Mouse (Mus musculus) frontal cortex, postnatal 25 days (tissue): ENCODE measurements around the gene Zdhhc16.

Source experiments
- DNase-seq, 2 experiments: peaks; one replicate each; pipeline ENCODE4 v3.0.0; 2022; ENCODE audit warnings: low spot score in 2 of 2

Gene Zdhhc16

DNA sequence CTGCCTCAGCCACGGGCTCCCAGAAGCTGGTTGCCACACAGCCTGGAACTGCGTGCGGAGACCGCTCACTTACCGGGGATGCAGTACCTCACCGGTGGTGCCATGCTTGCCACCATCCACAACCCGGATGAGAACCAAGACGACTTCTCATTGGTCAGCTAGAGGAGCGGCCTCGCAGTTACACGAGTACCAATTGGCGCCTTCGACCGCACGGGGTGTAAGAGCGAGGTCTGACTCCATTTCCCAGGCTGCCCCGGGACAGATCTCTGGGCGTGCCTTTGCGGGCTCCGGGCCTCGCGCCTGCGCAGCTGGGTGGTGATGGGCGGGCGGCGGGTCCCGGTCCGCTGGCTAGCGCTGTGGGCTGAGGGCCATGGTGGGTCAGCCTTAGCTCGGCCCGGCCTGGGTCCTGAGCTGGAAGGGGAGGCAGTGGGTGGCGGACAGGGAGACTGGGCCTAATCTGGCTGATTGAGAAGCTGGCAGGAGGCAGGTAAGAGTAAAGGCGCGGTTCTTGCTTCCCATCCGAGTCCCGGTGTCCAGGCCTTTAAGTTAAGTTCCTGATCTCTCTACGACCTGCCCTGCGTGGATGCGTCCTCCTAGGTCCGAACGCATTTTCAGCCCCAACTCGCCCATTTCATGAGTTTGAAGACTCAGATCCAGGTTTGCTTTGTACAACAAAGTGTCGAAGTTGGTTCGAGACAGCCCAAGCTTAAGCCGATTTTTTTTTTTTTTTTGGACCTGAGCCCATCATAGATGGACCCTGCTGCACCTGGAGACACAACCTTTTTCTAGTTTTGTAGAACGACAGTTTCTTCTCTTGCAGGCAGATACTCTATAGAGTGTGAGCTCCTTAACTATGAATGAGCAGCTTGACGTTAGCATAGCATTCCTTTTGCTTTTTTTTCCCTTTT, at the start of gene Zdhhc16, which contains the start of gene Exosc1:
Gene Zdhhc16, plus strand, starts transcription at position 302 of the 908 bp plus-strand sequence.
Gene Exosc1, minus strand, starts transcription at position 245 of the 908 bp plus-strand sequence.
- DNase-seq: peak; percentile 99

GRCm38 (mm10) chr19:41883882-41884281, 49.4 kb upstream of the Zdhhc16 start:
- DNase-seq: no peak

DNA sequence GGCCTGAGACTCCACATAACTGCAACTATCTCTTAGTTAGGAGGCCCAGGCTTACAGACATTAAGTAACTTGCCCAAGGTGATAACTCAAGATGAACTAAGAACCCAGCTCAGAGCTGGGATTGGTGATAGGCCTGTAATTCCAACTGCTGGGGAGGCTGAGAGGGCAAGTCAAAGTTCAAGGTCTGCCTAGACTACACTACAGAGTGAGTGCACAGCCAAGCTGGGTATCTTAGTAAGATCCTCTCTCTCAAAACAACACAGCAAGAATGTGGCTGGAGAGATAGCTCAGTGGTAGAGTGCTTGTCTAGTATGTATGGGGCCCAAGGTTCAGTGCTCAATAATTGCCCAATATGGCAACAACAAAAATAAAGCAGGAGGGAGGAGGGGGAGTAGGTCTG, 45.1 kb upstream of the Zdhhc16 start:
- DNase-seq: no peak

- DNase-seq: no peak
Measured at GRCm38 (mm10) chr19:41894959-41895358, 38.3 kb upstream of the Zdhhc16 start.

GRCm38 (mm10) chr19:41895460-41896318, 37.6 kb upstream of the Zdhhc16 start, which contains the start of gene Rrp12:
TSS of gene Rrp12 (minus strand) at chr19:41896173.
- DNase-seq: peak; percentile 50 to 63

- DNase-seq: no peak
Measured at GRCm38 (mm10) chr19:41896319-41896711, 37.0 kb upstream of the Zdhhc16 start.

GRCm38 (mm10) chr19:41898860-41899259, 34.4 kb upstream of the Zdhhc16 start:
- no peak for DNase-seq

- DNase-seq: no peak
Measured at GRCm38 (mm10) chr19:41900495-41901090, 32.7 kb upstream of the Zdhhc16 start.

GRCm38 (mm10) chr19:41901696-41902095, 31.6 kb upstream of the Zdhhc16 start:
- no peak for DNase-seq

DNA sequence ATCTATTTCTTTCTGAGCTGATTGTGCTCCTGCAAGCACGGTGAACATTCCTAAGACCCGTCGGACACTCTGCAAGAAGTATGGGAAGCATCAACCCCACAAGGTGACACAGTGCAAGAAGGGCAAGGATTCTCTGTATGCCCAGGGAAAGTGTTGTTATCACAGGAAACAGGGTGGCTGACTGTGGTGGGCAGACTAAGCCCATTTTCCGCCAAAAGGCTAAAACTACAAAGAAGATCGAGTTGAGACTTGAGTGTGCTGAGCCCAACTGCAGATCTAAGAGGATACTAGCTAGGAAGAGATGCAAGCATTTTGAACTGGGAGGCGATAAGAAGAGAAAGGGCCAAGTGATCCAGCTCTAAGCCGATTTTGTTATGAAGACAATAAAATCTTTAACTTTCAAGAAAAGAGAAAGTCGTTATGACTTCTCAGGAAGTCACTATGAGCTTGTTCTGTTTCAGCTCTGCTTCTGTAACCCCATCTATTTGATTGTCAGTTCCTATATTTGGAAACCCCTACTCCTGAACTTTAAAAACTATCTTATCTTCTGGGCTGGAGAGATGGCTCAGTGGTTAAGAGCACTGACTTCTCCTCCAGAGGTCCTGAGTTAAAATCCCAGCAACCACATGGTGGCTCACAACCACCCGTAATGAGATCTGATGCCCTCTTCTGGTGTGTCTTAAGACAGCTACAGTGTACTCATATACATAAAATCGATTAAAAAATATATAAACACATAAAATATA, 30.3 kb upstream of the Zdhhc16 start:
- DNase-seq: no peak

DNA sequence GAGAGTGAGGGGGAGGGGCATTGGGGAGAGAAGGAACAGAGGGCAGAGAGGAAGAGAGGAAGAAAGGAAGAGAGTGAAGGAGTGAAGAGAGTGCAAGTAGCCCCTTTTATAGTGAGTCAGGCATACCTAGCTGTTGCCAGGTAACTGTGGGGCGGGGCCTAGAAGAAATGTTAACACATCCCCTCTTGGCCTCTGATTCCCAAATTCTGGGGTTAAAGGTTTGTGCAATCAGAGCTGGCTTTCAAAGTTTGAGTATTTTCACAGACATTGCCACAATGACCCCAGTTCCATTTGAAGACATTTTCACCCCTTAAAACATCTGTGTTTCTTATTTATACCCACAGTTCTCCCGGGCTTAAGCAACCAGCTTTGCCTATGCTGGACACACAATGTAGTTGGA, 28.0 kb upstream of the Zdhhc16 start:
- no peak for DNase-seq

GRCm38 (mm10) chr19:41906311-41907078, 26.8 kb upstream of the Zdhhc16 start:
- no peak for DNase-seq

- no peak for DNase-seq
Measured at GRCm38 (mm10) chr19:41907079-41907760, 26.1 kb upstream of the Zdhhc16 start.

DNA sequence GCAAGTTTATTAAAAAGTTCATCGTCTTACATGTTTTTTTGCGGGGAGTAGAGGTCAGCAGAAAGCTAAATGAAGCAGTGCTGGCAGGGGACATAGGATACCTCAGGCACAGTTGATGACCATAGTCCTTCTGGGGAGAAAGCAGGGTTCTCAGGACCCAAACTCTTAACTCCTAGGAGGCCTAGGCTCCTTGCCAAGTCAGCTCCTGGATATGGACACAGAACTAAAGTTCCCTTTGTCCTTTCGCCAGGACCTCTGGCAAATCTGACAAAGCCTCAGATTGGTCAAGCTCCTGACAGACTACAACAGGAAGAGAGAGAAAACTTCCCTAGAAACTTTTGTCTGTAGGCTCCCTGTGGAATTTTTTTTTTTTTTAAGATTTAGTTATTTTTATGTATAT, 24.5 kb upstream of the Zdhhc16 start:
- no peak for DNase-seq

GRCm38 (mm10) chr19:41910396-41910795, 22.9 kb upstream of the Zdhhc16 start:
- DNase-seq: no peak

DNA sequence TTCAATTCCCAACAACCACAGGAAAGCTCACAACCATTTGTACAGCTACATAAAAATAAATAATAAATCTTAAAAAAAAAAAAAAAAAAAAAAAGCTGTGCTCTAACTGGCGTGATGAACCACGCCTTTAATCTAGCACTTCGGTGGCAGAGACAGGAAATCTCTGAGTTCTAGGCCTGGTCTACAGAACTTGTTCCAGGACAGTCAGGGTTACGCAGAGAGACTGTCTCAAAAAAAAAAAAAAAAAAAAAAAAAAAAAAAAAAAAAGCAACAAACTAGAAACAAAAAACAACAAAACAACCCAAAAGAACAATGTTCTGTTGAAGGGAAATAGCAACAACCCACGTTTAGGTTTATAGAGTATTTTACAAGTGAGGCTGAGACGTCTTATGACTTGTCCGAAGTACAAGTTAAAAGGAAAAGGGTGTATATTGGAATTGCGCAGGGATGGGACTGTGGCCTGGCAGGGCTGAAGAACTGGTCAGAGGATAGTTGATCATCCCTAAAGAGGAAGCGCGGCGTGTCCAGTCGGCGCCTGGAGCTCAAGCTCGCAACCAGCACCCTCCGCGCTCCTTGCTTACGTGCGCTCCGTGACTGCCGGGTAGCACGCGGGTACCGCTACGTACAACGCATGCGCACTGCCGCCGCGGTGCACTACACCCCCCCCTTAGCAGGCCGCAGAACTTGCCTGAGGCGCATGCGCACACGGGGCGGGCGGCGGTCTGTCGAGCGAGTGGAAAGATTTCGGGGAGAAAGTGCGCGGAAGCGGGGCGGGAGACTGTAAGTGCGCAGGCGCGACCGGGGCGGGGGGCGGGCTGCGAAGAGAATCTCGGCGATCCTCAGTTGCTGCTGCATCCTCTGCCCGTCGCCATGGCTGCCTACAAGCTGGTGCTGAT, 21.9 kb upstream of the Zdhhc16 start, which contains the start of gene Pgam1:
Gene Pgam1, plus strand, starts transcription at position 746 of the 896 bp plus-strand sequence.
- peak; percentile 84 to 95 for DNase-seq

DNA sequence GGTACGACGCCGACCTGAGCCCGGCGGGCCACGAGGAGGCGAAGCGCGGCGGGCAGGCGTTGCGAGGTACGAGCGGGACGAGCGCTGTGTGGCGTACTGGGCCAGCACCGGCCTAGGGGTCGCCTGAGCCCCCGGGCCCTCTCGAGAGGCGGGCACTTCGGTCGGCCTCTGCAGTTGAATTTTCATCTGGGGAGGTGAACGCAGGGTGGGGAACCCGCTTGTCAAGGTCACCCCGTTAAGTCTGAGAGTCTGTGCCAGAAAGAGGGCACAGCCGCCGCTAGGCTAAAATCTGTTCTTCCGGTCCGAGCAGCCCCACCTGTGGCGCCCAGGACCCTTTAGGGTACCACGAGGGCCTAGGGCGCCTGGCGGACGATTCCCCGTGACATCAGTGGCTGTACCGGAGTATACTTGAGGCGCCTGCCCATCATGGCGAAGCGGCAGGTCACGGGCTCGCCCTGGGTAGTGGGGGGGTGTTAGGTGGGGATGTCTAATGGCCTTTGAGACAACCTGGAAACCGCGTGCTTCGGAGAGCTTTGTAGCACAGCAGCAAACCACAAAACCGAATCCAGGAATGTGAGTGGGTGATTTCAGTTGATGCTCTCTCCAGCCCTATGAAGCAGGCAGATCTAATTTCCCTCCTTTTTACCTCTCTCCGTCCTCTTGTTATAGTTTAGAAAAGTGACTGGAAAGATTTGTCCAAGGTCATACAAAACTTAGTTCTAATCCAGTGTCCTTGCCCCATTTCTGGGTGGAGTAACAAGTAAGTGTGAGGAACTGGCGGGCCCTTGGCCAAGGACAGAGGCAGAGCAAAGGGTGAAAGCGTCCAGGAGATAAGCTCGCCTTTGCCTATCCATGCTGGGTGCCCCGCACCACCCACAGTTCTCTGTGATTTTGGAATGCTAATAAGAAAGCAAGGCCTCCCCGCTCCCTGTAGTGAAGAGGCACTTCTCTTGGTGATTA, 20.9 kb upstream of the Zdhhc16 start:
- peak in 1 of 2 experiments; percentile 26 for DNase-seq
